Mouse (Mus musculus) heart, adult 9 months (tissue): Measurements from ENCODE around the gene Tdrd12.
"Not testable (repeated sequence)": the region's sequence is repeated elsewhere in the genome, so short reads cannot be mapped to it uniquely, and the experiment has no call there.

ENCODE experiments used
- DNase-seq, 2 experiments: peaks; one replicate each; pipeline ENCODE4 v3.0.0; 2022; ENCODE audit warnings: low spot score in 2 of 2

Tdrd12 gene

DNA sequence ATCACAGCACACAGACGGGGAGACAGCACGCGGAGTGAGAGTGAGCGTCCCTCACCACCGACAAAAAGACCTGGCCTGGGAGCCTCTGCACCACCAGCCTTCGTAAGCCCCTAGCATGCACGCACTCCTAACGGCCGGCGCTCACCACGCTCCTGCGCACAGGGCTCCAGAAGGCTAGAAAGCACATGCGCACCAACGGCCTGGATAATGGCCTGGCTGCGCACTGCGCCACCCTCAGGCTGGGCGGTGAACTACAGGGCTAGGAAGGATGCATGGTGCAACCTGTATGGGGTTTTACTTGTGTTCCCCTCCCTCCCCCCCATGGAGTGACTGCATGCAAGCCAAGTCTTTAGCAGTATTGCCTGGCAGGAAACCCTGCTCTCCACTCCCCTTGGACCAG is at the start of gene Tdrd12:
TSS of gene Tdrd12 (minus strand) at position 184 of the 400 bp plus-strand sequence.
- DNase-seq, result no peak

DNA sequence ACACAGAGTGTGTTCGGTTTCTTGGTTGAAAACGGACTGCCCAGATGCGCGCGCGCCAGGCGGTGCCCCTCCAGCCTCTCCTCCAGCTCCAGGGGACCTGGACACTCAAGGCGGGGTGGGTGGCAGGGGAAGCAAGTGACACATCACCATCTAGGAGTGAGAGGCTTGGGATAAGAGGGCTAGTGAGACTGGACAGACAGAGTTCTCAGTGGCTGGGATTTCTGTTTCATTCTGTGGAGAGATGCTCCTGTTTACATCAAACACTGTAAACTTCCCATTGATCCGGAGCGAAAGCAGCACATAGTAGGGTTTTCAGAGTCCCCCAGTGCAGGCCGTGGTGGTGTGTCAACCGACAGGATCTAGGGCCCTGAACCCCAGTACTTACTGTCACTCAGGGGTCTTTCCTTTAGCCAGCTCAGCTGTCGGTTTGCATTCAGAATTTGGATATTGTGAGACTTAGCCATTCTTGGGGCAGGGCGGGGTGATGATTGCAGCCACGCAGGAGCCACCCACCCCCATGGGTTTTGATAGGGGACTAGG is 49.4 kb upstream of the Tdrd12 start:
- DNase-seq, result no peak

GRCm38 (mm10) chr7:35586055-35586905 is 48.7 kb upstream of the Tdrd12 start, which contains the start of gene Ankrd27:
TSS of gene Ankrd27 (plus strand) at chr7:35586244.
- DNase-seq, result peak; percentile 97 to 99

DNA sequence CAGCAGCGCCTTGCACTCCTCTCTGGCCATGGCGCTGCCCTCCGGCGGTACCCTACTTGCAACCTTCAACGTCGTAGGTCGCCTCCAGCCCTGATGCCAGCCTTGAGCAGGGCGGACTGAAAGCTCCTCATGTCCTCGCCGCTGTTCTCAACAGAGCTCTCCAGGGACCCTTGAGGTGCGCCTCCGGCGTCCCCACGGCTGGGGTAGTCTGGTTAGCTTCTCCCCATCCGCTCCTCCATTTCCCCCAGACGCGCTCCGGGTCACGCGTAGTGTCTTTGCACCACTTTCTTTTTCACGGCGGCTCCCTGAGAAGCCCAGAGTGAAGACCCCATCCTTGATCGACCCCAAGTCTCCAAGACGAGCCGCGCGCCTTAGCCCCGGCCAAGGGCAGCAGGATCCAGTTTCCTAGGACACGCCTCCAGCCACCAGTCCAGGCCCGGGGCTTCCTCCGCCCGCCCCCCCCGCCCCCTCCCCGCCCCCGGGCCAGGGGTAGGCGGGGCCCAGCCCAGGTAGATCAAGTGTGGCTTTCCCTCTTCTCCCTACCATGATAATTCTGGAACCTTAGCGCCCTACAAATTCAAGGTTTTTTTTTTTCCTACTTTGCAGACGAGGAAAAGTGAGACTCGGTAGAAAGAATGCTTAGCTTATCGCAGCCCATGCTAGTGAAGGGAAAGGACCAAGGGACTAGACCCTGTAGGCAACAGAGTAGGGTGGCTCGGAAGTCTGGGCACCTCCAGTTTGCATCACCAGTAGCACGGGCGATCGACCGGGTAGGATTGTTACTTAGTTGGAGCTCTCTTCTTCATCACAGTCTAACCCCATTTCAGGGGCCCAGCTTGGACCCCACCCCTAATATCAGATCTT is 47.9 kb upstream of the Tdrd12 start, which contains the start of gene Rgs9bp:
TSS of gene Rgs9bp (minus strand) at position 392 of the 864 bp plus-strand sequence.
- DNase-seq, result peak; percentile 11 to 25

DNA sequence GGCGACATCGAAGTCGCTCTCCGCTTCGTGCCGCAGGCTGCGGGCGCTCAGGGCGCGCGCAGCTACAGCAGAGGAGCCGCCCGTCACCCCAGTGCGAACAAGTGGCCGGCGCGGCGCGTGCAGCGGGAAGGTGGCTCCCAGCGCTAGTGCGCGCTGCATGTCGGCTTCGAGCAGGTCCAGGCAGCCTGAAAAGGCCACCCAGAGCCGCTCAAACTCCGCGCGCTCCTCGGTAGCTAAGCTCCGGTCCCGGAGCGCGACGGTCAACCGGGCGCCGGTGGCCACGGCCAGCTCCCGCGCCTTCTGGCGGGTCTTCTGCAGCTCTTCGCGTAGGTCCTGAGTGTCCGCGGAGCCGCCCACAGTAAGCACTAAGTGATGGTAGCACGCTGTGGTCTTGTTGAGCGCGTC is 47.2 kb upstream of the Tdrd12 start:
- no peak for DNase-seq

- no peak for DNase-seq
Observed at GRCm38 (mm10) chr7:35584068-35584785, 46.7 kb upstream of the Tdrd12 start.

GRCm38 (mm10) chr7:35583476-35584025 is 46.0 kb upstream of the Tdrd12 start:
- no peak for DNase-seq

DNA sequence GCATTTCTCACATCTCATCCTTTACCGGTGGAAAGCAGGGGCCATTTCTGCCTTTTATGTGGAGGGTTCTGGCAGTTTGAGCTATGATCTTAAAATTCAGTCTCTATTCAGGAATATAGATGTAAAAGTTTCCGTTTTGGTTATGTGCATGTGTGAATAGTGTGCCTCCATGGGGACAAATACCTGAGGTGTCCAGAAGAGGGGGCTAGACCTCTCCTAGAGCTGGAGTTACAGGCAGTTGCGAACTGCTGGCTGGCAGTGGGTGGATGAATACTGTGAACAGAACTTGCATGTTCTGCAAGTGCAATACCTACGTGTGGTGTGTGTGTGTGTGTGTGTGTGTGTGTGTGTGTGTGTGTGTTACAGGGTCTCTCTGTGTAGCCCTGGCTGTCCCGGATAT is 45.2 kb upstream of the Tdrd12 start:
- DNase-seq, result no peak

DNA sequence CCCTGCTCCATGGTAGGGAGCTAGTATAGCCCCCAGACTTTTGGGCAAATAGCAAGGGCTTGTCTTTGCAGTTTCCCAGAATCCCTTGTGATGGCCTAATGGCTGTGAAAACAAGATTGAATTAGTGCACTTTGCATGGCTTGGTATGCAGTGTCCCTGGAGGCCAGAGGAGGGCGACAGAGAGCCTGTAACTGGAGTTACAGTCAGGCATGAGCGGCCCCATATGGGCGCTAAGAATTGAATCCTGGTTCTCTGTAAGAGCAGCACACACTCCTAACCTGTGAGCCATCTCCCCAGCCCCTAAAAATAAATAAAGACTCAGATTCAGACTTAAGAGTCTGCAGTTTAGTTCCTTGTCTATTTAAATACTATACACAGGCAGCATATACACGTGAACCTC is 42.3 kb upstream of the Tdrd12 start:
- DNase-seq, result no peak

- DNase-seq, result not testable (repeated sequence)
Observed at GRCm38 (mm10) chr7:35570883-35571282, 33.3 kb upstream of the Tdrd12 start.

DNA sequence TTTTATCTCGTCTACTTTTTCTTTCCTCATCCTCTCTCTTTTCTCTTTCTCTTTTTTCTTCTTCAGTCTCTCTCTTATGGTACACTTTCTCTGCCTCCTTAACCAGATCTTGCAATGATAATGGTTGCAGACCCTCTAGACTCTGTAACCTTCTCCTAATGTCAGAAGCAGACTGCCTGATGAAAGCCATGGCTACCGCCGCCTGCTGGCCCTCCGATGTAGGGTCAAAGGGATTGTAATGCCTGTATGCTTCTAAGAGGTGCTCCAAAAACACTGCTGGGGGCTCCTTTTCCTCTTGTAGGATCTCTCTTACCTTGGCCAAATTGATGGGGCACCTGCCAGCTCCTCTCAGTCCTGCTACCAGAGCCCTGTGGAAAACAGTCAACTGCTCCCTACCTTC is 32.2 kb upstream of the Tdrd12 start:
- not testable (repeated sequence) for DNase-seq

GRCm38 (mm10) chr7:35565965-35566364 is 28.4 kb upstream of the Tdrd12 start:
- DNase-seq, result not testable (repeated sequence)

DNA sequence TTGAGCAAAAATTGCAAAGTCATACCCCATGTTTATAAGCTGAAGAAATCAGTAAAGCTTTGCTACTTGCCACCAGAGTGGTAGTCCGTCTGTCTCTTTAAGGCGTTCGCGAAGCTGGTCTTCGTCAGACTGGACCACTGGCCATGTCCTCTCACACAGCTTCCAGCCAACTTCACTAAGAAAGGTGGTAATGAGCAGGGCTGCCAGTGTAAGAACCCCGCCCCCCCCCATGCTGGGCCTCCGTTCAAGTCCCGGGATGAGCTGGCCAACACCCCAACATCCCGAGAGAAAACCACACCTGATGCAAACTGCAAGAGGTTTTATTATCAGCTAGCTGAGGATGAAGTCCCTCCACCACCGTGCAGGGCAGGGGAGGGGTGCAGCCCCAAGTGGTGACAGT is 27.3 kb upstream of the Tdrd12 start:
- DNase-seq, result not testable (repeated sequence)

DNA sequence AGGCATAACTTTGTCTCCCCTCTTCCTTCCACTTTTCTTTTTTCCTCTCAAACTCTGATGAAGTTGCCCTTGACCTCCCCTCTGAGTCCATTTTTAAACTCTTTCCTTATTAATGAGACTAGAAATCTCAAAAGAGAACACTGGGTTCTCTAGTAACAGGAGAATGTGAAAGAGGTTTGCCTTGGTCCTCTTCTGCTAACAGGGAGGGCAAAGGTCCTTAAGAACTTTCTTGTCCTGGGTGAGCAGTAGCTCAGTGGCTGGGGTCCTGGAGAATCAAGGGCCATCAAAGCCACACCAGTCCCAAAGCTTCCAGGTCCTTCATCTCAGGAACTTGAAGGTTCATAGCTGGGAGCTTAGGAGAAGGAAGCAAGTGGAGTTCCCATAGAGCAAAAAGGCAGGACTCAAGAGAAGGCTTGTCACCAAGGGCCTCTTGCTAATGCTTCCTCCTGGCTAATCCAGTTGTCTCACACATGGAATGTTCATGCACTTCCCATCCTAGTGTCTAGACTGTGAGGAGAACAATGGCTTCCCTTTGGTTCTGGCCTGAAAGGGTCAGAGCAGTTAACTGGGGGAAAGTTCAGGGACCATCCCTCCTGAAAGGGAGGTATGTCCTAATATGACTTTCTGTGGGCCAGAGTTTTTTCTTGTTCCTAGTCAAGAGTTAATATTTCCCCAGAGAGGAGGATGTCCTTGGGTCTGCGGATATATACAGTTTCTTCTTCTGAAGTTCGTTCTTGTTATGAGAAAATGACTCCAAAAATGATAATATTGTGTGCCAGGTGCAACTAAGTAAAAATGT is 26.7 kb upstream of the Tdrd12 start:
- DNase-seq, result no peak

GRCm38 (mm10) chr7:35563071-35563470 is 25.5 kb upstream of the Tdrd12 start:
- DNase-seq, result no peak

DNA sequence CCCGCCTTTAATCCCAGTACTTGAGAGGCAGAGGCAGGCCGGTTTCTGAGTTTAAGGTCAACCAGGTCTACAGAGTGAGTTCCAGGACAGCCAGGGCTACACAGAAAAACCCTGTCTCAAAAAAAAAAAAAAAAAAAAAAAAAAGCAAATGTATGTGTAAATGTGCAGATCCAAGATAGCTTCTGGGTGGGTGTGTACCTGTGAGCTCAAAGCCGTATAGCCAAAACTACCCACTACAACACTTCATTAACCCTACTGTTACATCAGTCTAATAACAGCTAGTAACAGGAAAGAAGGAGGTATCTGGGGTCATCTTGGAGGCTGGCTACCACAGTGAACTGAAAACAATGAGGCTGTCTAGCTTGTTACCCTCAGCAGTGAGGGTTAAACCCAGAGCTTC is 22.3 kb upstream of the Tdrd12 start:
- no peak for DNase-seq

DNA sequence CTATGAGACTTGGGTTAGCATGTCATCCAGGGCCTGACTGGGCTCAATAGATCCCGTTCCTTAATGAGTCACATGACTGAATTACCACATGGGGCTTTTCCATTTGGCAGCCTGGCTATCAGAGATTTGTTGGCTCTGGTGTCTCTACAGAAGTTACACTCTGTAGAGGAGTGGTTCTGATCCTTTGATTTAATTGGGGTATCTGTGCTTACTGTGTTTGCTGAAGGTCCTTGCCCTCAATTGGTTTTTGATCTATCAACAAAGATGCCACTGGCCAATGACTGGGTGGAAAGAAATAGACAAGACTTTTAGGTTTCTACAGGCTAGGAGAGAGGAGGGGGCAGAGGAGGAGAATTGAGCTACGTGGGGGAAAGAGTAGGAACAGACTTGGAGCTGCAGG is 21.1 kb upstream of the Tdrd12 start:
- no peak for DNase-seq

GRCm38 (mm10) chr7:35557577-35557976 is 20.0 kb upstream of the Tdrd12 start:
- no peak for DNase-seq

GRCm38 (mm10) chr7:35556905-35557304 is 19.4 kb upstream of the Tdrd12 start:
- DNase-seq, result no peak

DNA sequence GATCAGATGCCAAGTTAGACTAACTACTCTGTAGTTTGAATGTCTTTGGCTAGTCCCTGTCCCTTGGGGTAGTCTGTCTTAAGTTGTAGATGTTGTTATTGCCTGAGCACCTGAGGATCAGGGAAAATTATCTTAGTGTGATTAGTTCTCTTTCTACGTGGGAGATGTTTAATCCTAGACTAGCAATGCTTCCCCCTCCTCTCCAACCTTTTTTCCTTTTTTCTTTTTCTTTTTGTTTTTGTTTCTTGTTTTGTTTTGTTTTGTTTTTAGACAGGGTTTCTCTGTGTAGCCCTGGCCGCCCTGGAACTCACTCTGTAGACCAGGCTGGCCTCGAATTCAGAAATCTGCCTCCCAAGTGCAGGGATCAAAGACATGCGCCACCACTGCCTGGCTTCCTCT is 18.7 kb upstream of the Tdrd12 start, which contains the start of gene Nudt19:
TSS of gene Nudt19 (minus strand) at position 100 of the 399 bp plus-strand sequence.
- no peak for DNase-seq
